Mouse (Mus musculus): ENCODE results near the gene Mecom.

The Mecom gene

GRCm38 (mm10) chr3:30014962-30015660, 532.7 kb downstream of the Mecom start:
- DNase-seq (ENCODE audit: low spot score): no peak

GRCm38 (mm10) chr3:30014279-30014678, 533.5 kb downstream of the Mecom start:
- no peak for DNase-seq (ENCODE audit: low spot score)

GRCm38 (mm10) chr3:30013416-30013815, 534.4 kb downstream of the Mecom start:
- DNase-seq (ENCODE audit: low spot score): no peak

- DNase-seq (ENCODE audit: low spot score): no peak
These were observed 535.0 kb downstream of the Mecom start for GRCm38 (mm10) chr3:30012666-30013365.

- no peak for DNase-seq (ENCODE audit: low spot score)
These were observed 535.7 kb downstream of the Mecom start for GRCm38 (mm10) chr3:30012150-30012549.

- no peak for DNase-seq (ENCODE audit: low spot score)
These were observed 536.1 kb downstream of the Mecom start for GRCm38 (mm10) chr3:30011712-30012111.

- DNase-seq (ENCODE audit: low spot score): no peak
These were observed 536.9 kb downstream of the Mecom start for GRCm38 (mm10) chr3:30010889-30011288.

- DNase-seq (ENCODE audit: low spot score): no peak
These were observed 538.2 kb downstream of the Mecom start for GRCm38 (mm10) chr3:30009596-30009995.

- no peak for DNase-seq (ENCODE audit: low spot score)
These were observed 542.9 kb downstream of the Mecom start for GRCm38 (mm10) chr3:30004888-30005405.

- no peak for DNase-seq (ENCODE audit: low spot score)
These were observed 547.5 kb downstream of the Mecom start for GRCm38 (mm10) chr3:30000260-30000659.

- no peak for DNase-seq (ENCODE audit: low spot score)
These were observed 548.8 kb downstream of the Mecom start for GRCm38 (mm10) chr3:29999035-29999434.

- no peak for DNase-seq (ENCODE audit: low spot score)
These were observed 550.7 kb downstream of the Mecom start for GRCm38 (mm10) chr3:29997068-29997467.

- no peak for DNase-seq (ENCODE audit: low spot score)
These were observed 554.5 kb downstream of the Mecom start for GRCm38 (mm10) chr3:29993346-29993745.

GRCm38 (mm10) chr3:29991523-29991922, 556.3 kb downstream of the Mecom start:
- DNase-seq (ENCODE audit: low spot score): no peak

- DNase-seq (ENCODE audit: low spot score): no peak
These were observed 563.4 kb downstream of the Mecom start for GRCm38 (mm10) chr3:29984431-29984830.

GRCm38 (mm10) chr3:29981259-29981910, 566.4 kb downstream of the Mecom start:
- DNase-seq (ENCODE audit: low spot score): no peak

GRCm38 (mm10) chr3:29980531-29980930, 567.3 kb downstream of the Mecom start:
- no peak for DNase-seq (ENCODE audit: low spot score)

GRCm38 (mm10) chr3:29976580-29976979, 571.2 kb downstream of the Mecom start:
- DNase-seq (ENCODE audit: low spot score): no peak

- DNase-seq (ENCODE audit: low spot score): no peak
These were observed 579.3 kb downstream of the Mecom start for GRCm38 (mm10) chr3:29968433-29968949.

GRCm38 (mm10) chr3:29963953-29964352, 583.9 kb downstream of the Mecom start:
- DNase-seq (ENCODE audit: low spot score): no peak

- DNase-seq (ENCODE audit: low spot score): no peak
These were observed 584.4 kb downstream of the Mecom start for GRCm38 (mm10) chr3:29963447-29963846.

- DNase-seq (ENCODE audit: low spot score): no peak
These were observed 588.8 kb downstream of the Mecom start for GRCm38 (mm10) chr3:29959051-29959450.
